Mouse (Mus musculus) frontal cortex, adult (tissue): ENCODE results near the gene Cep78.

ENCODE experiments used
- ATAC-seq: cut with Nextera tagmentation; 2 replicates; pipeline ENCODE4 v1.9.2; 2017; ENCODE audit warnings: mild to moderate bottlenecking, moderate library complexity, mixed read lengths; ENCODE audit not compliant: low TSS enrichment

Cep78 gene

DNA sequence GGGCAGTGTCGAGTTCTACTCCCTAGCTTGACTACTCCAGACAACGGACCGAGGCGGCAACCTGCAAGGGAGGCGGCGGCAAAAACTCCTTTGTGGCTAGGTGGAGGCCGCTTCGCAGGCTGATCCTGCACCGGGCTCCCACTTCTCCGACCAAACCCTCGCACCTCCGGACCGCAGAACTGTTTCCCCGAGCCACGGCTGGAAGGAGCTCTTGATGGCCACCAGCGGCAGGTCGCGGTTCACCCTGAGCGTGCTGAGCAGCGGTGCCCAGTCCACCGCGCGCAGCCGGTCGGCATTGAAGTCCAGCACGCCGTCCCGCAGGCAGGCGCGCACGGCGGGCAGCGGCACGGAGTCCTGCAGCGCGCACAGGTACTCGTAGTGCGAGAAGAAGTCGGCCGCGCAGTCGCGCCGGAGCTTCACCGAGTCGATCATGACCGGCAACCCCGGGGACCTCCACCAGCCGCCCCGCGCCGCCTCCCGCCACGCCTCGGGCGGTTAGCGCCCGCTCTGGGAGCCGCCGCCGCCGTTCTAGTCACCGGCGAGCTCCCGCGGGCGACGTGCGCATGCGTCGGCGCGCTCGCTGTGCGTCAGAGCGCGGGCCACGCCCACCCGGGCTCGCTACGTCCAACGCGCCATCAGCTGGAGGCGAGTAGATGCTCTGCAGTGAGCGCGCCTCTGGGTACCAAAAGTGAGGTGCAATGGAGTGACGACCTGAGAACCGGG is at the start of gene Cep78:
Cep78 (minus strand) TSS at position 541 of the 723 bp plus-strand sequence.
- peak; percentile 94 for ATAC-seq

DNA sequence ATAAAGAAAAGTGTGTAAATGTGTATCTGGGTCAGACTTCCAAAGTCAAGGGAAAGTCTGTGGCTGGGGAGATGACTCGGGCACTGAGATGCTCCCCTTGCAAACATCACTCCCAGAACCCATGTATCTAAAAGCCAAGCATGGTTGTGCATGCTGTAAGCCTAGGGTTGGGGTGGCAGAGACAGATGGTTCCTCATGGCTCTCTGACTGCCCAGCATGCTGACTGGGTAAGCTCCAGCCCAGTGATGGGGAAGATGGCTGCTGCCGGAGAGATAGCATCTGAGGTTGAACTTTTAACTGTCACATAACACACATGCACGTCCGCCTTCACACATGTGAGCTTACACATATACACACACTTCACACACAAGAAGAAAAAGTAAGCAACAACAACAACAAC is 46.5 kb upstream of the Cep78 start:
- ATAC-seq: no peak

DNA sequence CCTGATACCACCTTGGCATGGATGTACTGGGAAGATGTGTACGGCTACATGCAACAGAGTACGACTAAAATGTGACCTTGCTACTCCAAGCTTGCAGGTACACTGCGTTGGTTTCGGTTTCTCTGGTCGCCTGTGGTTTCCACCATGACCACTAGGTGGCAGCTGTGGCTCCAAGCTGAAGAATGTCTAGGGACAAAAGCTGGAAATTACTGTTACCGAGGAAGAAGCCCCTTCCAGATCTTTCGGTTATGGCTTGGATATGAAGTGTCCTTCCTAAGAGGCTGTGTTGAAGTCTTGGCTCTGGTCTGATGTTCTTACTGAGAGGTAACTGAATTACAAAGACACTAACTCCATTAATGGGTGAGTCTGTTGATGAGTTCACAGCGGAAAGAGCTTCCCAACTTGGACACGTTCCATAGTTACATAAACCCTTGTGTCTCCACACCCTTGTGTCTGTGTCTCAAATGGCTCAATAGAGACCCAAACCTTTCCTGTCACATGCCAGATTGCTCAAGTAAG is 44.5 kb upstream of the Cep78 start:
- peak; percentile 98 for ATAC-seq

DNA sequence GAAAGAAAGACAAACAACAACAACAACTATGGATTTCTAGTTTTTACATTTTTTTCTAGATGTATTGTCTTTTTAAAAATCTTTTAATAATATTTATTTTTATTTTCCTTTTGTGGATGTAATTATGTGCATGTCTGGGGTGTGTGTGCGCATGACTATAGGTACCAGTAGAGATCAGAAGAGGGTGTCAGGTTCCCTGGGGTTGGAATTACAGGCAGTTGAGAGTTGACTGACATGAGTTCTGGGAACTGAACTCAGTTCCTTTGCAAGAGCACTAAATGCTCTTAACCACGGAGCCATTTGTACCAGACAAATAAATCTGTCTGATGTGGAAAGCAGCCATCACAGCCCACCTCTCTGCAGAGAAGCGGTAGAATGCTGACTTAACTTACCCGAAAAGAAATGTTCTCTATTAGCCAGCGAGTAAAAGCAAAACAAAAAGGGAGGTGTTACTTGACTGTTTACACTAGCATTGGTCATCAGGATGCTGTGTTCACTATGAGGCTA is 44.0 kb upstream of the Cep78 start:
- peak; percentile 43 for ATAC-seq

DNA sequence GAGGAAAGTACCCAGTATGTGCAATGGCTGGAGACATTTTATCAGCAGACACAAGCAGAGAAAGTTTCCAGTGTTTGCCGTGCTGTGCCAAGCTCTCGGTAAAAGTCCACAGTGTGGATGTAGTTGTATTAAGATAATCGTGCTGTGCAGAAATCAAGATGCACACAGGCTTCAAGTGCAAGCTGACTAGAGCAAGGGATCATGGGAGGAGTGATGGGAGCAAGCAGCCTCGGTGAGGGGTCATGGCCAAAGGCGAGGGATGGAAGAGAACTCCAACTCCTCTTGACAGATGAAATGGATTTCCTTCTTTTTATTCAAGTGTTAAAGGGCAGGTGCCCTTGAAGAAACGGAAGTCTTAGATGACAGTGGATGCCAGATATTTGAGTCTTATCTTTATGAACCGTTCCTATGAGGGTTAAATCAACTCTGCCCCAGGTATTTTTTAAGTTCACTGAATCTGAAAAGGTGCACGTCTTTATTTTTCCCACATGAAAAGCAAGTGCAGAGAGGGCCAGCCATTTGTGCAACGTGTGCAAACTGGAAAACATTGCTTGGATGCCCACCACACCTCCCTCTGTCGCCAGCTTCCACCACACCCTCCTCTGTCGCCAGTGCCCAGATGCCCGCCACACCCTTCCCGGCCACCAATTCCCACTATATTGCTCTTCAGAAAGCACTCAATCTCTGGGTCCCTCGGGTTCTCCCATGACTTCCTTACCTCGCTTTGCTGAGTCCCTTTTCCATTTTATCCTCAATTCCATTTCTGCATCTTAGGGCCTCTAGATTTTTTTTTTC is 43.3 kb upstream of the Cep78 start:
- ATAC-seq: no peak

DNA sequence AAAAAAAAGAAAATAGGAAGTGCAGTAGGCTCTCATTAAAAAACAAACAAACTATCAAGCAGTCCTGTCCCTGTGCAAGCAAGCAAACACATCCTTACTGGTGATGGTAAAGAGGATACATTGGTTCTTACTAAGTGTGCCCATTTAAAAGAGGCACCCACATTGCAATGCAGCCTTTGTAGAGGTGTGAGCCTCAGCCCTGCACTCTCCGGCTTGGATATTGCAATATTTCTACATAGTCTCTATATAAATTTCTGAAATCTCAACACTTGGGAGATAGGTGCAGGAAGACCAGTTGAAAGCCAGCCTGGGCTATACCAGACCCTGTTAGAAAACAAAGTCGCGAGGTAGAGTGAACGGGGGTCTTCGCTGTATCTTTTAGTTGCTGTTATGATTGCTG is 41.5 kb upstream of the Cep78 start:
- ATAC-seq: no peak

DNA sequence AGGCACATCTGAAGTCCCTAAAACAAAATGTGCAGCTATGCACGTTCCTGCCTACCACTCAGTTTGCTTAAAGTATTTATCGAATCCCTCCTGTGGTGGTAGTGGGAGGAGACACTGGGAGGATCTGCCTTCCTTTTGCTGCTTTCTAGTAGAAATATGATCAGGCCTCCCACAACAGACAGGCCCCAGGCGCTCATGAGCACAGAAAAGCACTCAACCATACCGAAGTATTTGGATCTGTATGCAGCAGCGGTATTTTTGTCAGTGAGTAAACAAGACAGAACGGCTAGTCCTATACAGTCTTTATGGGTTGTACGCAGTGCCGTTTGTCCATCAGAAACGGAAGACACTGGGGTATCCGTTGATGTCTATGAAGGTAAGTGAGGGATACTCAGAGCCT is 37.4 kb upstream of the Cep78 start:
- ATAC-seq: no peak

DNA sequence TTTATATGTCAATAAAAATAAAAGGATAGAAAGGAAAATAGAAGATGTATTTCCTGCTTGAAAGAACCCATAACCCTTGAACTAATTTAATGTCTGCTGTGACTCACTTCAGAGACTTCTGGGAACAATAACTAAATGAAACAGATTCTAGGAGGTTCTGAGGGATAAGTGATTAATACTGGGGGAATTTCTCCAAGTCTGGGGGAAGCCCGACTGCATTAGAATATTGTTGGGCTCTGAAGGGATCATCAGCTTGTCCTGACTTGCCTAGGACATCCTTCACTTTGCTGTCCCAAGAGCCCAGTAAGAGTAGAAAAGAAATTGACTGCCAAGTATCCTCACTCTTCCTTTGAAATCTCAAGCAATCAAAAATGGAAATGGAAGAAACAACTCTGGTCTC is 31.4 kb upstream of the Cep78 start:
- ATAC-seq: no peak

DNA sequence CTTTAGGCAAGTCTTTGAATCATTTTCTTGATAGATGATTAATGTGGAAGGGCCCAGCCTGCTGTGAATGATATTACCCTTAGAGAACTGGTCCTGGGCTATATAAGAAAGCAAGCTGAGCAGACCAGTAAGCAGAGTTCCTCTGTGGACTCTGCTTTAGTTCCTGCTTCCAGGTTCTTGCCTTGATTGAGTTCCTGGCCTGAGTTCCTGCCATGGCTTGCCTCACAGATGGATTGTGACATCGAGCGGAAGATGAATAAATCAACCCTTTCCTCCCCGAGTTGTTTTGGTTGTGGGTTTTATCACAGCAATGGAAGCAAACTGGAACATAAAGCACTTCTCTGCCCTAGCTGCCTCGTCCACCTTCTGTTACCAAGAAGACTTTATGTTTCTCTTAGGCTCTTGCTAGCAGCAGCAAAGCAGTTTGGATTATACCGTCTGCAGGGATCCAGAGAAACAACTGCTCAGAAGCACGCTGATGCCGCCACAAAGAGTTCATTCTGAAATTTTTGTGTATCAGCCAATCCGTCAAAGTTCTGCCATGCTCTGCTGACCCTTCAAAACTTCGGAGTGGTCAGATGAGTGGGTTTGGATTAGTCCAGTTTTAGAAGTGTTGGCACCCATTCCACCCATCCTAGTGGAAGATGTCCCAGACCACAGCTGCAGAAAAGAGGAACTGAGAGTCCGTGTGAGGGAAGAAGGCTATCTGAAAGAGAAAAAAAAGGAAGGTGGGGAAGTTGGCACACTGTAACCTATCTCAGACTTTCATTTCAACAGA is 30.6 kb upstream of the Cep78 start:
- no peak for ATAC-seq

DNA sequence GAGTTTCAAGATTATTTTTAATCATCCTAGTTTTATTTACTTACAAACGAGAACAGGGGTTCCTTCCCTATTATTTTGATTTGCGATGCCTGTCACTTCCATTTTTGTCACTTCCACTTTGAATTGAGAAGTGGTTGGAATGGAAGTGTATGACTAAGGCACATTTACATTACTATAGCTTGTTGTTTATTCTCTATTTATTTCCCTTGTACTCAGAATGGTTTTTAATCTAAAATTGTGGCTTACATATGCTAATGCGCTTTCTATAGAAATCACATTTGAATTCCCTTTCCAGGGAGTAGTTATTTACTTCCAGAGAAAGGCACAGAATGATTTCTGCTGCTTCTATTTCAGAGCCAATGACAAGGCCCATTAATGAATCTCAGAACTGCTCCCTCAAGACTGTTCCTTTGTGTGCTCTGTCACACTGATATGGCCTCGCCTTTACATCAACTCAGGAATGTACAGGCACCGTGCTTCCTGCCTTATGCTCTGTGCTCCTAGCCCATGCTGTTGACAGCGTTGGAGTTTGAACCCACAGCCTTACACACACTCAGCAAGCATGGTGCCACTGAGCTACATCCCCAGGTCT is 25.1 kb upstream of the Cep78 start:
- no peak for ATAC-seq

DNA sequence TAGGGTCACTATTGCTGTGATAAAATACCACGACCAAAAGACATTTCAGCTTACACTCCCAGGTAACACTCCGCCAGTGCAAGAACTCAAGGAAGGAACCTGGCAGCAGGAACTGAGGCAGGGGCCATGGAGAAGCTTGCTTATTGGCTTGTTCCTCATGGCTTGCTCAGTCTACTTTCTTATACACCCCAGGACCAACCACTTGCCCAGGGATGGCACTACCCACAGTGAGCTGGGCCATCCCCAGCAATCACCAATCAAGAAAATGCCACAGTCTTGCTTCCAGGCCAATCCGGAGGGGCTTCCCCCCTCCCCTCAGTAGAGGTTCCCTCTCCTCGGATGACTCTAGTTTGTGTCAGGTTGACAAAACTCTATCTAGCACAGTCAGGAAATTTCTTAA is 24.3 kb upstream of the Cep78 start:
- no peak for ATAC-seq

DNA sequence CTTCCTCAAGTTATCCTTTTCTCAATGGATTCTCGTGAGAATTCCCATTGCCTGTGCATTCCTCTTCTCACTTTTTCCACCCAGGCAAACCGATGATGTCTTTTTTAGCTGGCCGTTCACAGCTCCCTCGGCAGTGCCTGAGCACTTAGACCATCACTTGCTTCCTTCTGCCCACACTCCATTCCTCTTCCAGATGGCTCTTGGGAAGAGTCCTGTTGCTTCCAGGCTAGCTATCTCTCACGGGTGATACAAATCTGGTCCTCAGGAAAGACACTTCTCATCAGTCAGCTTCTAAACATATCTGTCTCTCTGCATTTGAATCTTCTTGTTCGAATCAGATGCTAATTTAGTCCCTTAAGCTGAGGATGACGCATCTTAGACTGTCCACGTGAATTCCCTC is 22.3 kb upstream of the Cep78 start:
- peak; percentile 98 for ATAC-seq

DNA sequence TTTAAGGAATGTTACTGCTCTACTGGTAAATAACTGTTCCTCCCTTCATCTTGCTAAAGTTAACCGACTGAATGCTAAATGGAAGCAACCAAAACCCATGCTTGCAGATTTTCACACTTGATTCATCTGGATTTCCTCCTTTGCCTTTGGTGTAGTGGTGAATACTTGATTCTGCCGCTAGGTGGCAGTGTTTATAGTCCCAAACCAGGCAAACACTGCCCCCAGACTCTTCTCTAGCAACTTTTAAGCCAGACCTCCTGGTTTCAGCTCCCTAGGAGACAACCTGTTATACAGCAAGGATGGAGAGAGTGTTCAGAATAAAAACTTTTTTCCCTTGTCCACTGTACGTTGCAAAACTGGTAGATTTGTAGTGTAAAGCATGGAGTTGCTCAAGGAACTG is 13.4 kb upstream of the Cep78 start:
- ATAC-seq: peak; percentile 69

DNA sequence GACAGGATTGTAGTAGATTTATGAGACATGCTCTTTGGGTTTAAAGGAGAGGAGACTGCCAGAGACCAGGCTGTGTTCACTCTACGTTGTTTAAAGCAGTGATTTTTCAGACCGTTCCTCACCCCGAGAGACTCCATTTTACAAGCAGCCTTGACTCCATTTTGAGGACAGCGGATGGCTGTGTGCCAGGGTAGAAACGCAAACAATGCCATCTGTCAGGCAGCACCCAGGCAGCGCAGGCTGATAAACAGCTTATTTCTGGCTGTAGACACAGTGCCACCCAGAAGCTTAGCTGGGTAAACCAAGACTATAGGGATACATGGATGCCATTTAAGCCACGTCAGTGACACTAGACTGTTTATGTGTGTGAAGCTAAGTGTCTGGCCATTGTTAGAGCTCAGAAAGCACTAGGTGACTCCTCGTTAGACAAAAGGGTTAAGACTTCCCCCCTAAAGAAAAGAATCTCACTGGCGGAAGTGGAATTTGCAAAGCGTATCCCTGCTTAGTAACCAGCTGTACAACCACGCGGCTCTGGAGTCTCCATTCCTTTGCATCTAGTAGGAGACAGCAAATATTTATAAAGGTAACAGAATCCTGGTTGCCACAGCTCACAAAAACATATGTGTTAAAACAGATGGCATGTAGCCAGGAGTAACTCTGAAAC is 12.2 kb upstream of the Cep78 start:
- ATAC-seq: peak; percentile 82

DNA sequence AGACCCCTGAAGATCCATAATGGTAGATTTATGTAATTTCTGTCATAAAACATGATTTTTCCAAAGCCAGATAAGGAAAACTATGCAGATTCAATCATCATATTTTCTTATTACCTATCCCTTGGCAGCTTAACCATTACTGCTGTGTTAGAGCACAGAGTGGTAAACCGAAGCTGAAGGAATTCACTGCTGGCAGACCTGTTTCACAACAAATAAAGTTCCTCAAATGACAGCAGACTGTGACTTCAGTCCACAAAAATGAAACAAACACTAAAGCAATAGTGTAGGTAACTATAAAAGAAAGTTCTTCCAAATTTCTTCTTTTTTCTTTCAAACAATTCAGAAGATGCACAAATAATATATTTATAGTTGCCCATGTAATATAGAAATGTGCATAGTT is 5.3 kb upstream of the Cep78 start:
- no peak for ATAC-seq

DNA sequence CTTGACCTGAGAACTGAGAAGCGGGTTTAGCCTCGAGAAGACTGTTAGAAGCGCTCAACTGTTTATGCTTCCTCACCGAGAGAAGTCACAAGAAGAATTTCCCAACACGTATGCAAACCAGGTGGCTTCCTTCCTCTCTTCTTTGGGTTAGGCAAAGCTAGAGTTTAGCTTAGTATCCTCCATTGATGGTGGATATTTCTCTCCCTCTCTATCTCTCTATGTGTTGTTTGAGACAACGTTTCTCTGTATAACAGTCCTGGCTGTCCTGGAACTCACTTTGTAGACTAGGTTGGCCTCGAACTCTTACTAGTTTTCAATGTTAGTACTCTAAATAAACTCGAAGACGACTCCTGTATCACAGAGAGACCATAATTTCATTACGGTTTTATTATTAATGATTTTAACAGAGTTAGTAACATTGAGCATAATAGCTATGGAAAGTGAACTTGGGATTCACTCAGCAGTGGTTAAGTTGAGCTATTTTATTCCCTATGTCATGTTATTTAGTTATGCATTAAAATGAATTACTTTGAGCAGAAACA is 454 bp upstream of the Cep78 start:
- ATAC-seq: peak; percentile 18

DNA sequence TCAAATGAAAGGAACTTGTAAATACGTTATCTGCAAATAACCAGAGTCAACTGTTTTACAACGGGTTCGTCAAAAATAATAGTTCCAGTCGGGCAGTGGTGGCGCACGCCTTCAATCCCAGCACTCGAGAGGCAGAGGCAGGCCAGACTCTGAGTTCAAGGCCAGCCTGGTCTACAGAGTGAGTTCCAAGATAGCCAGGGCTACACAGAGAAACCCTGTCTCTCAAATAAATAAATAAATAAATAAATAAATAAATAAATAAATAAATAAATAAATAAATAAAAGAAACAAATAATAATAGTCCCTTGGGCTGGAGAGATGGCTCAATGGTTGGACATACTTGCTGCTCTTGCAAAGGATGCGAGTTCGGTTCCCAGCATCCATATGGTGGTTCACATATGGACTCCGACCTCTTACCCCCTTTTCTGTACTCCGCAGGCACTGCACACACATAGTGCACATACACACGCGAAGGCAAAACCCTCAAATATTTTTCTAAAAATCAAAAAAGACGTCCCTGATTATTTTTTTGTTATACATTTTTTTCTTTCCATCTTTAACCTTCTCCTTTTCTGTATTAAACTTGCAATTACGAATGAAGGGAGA is 947 bp downstream of the Cep78 start:
- no peak for ATAC-seq

DNA sequence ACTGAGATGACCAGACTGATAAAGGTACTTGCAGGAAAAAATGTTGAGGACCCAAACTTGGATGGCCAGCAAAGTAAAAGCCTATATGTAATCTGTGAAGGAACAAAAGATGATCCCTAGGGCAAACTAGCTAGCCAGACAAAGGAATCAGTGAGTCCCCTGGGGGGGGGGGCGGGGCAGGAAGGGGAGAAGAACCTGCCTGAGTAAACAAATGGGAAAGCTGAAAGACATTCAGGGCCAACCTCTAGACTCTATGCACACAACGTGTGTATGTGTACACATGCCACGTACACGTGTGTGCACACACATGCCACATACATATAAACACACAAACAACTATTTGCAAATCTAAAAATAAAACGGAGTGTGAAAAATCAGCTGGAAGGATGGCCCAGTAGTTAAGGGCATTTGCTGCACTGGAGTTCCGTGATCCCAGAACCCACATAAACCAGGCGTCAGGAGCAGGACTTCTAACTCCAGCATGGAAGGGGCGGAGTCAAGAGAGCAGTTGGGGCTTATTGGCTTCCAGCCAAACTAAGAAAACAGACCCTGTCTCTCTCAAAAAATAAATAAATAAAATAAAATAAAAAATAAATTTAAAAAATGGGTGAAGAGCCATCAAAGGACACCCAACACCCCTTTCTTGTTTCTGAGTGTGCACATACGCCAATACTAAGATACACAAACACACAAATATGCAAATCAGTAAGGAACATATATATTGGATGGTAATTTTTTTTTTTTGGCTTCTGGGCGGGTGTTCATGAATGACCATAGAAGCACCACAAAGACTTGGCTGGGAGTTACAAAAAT is 1.7 kb downstream of the Cep78 start:
- no peak for ATAC-seq

DNA sequence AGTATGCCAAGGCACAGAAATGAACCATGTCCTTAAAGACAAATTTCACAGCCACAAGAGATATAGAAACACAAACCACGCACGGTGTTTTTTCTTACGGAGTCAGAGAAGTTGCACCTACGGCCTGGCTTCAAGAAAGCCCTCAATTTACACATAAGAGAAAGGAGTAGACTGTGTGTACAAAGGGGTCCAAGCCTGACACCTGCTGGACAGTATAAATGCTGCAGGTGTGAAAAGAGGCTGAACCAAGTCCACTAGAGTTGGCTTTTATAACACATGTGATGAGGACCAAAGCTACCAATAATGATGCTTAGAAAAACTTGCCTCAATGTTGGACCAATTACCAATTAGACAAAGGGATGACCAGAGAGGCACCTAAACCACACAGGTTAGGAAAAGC is 2.9 kb downstream of the Cep78 start:
- ATAC-seq: peak; percentile 53; the same call in 1 of the 2 replicates

DNA sequence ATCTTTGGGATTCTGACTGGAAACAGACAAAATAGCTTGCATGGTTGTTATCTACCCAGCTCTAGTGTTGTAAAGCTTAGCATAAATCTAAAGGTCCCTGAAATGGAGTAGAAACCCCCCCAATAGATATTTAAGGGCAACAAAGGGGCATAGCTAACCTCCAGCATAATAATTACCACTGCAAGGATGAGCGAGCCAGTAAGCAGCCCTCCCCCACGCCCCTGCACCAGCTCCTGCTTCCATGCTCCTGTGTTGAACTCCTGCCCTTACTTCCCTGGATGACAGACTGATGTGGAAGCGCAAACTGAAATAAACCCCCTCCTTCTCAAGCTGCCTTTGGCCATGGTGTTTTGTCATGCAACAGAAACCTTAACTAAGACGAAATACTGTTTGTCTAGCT is 11.4 kb downstream of the Cep78 start:
- no peak for ATAC-seq
